Mouse (Mus musculus) stomach, postnatal 0 days (tissue): Measurements from ENCODE around the gene Nudt22. TPM values are rescaled to one million over a fixed set of nuclear protein-coding genes. Genes with fewer than 3 reads are reported as not detected.
A peak's percentile ranks its signal among the peaks of the same experiment; 100 is the strongest.

ENCODE experiments used
- ATAC-seq: fragments of 200-750 bp; cut with Nextera tagmentation; 2 replicates; pipeline ENCODE4 v1.8.0; 2017; ENCODE audit not compliant: low FRiP score, low TSS enrichment
- DNase-seq: peaks from one replicate; pipeline ENCODE4 v3.0.0-alpha.2; 2016; ENCODE audit warnings: low spot score
- H3K27ac ChIP-seq: fragments of 300-500 bp; sonication (generic); replicated peaks from 2 replicates; pipeline ENCODE4 v1.5.1; 2014; ENCODE audit warnings: mild to moderate bottlenecking, control low read depth
- H3K27me3 ChIP-seq: fragments of 300-500 bp; sonication (generic); 2 replicates; pipeline ENCODE4 v1.6.1; 2014; ENCODE audit warnings: low read length; ENCODE audit not compliant: control insufficient read depth, insufficient read depth
- H3K36me3 ChIP-seq: fragments of 300-500 bp; sonication (generic); 2 replicates; pipeline ENCODE4 v1.6.1; 2014; ENCODE audit warnings: low read length, mixed read lengths; ENCODE audit not compliant: control insufficient read depth, insufficient read depth
- H3K4me1 ChIP-seq: fragments of 300-500 bp; sonication (generic); replicated peaks from 2 replicates; pipeline ENCODE4 v1.6.1; 2014; ENCODE audit warnings: antibody characterized with exemption; ENCODE audit not compliant: control insufficient read depth, insufficient read depth
- H3K4me2 ChIP-seq: fragments of 300-500 bp; sonication (generic); replicated peaks from 2 replicates; pipeline ENCODE4 v1.6.1; 2014; ENCODE audit warnings: low read depth, mild to moderate bottlenecking, control low read depth, moderate library complexity
- H3K4me3 ChIP-seq: fragments of 300-500 bp; sonication (generic); 2 replicates; pipeline ENCODE4 v1.5.1; 2014; ENCODE audit warnings: low read depth, low read length, control low read depth
- H3K9ac ChIP-seq: fragments of 300-500 bp; sonication (generic); 2 replicates; pipeline ENCODE4 v1.6.1; 2014; ENCODE audit warnings: mild to moderate bottlenecking, low read length, control low read depth, mixed read lengths
- H3K9me3 ChIP-seq: fragments of 300-500 bp; sonication (generic); 2 replicates; pipeline ENCODE4 v1.6.1; 2016; ENCODE audit warnings: low read length; ENCODE audit not compliant: control insufficient read depth
- CTCF ChIP-seq: IDR thresholded peaks from 2 replicates; pipeline ENCODE4 v1.5.1; 2016; ENCODE audit warnings: antibody characterized with exemption, low read depth, mild to moderate bottlenecking, moderate library complexity
- EP300 ChIP-seq: optimal IDR thresholded peaks from 2 replicates; pipeline ENCODE3; 2016; ENCODE audit warnings: antibody characterized with exemption
- WGBS: fragments of 180-500 bp; shearing (Covaris S2); extraction: QIAGEN DNeasy Blood & Tissue Kit; methylation state at CpG from one replicate; pipeline ENCODE4 v1.1.7; 2014; 5-methylcytosine and 5-hydroxymethylcytosine counted together
- polyA plus RNA-seq: library from polyadenylated mRNA; unstranded; fragments of >200 nt; fragmentation: Nextera tagmentation; extraction: Ambion mirVana; gene quantifications from 2 replicates; pipeline ENCODE4 v1.2.1, GENCODE M21; 2015

The Nudt22 gene
- polyA plus RNA-seq, 1 experiment from 2014 or later = 21.1 TPM

- Histone ChIP-seq H3K4me1 (peaks cover 4% of the 10 kb centered on the region), H3K36me3 (peaks cover 6% of the 10 kb centered on the region), H3K9ac (peak within 1 kb of the TSS; percentile 69), H3K9me3 (no peaks in the 10 kb centered on the region), H3K27me3 (no peaks in the 10 kb centered on the region), H3K27ac (peak within 1 kb of the TSS; percentile 93), H3K4me3 (peak within 1 kb of the TSS; percentile 65), H3K4me2 (peak within 1 kb of the TSS; percentile 74)
- TF ChIP-seq CTCF (peak; percentile 57), EP300 (no peak)
- DNase-seq (peak; percentile 67), ATAC-seq (no peak)
- WGBS = under 1% methylated on average over 16 of the region's 16 CpGs
These were observed 20.1 kb downstream of the Nudt22 start, which contains the start of gene Plcb3 for GRCm38 (mm10) chr19:6975537-6976521. Gene Plcb3, minus strand, starts transcription at chr19:6976470.

GRCm38 (mm10) chr19:6974211-6975205 lies 21.4 kb downstream of the Nudt22 start, which contains the start of gene Ppp1r14b:
Gene Ppp1r14b, plus strand, starts transcription at chr19:6974968.
- H3K27me3 ChIP-seq = no peaks in the 10 kb centered on the region
- H3K36me3 ChIP-seq = peaks cover 6% of the 10 kb centered on the region
- H3K4me2 ChIP-seq = peak within 1 kb of the TSS; percentile 74
- H3K9me3 ChIP-seq = no peaks in the 10 kb centered on the region
- peak within 1 kb of the TSS; percentile 93 for H3K27ac ChIP-seq
- no peak for TF ChIP-seq EP300
- no peak for TF ChIP-seq CTCF
- H3K9ac ChIP-seq = peak within 1 kb of the TSS; percentile 69
- H3K4me1 ChIP-seq = peaks cover 13% of the 10 kb centered on the region
- WGBS = 1% methylated on average over 46 of the region's 84 CpGs
- DNase-seq (peak; percentile 92), ATAC-seq (peak; percentile 74)
- peak within 1 kb of the TSS; percentile 65 for H3K4me3 ChIP-seq

- Histone ChIP-seq H3K9ac (no peak overlapping the region), H3K4me1 (peaks cover 13% of the 10 kb centered on the region), H3K9me3 (no peaks in the 10 kb centered on the region), H3K27me3 (no peaks in the 10 kb centered on the region), H3K27ac (peak overlapping the region; percentile 93), H3K4me2 (peak overlapping the region; percentile 74), H3K36me3 (peaks cover 6% of the 10 kb centered on the region), H3K4me3 (peak overlapping the region; percentile 65)
- ATAC-seq = no peak
- 31% methylated on average over 12 of the region's 12 CpGs for WGBS
- TF ChIP-seq CTCF (no peak), EP300 (no peak)
- no peak for DNase-seq
These were observed 22.2 kb downstream of the Nudt22 start for GRCm38 (mm10) chr19:6973581-6974190.

- H3K9ac ChIP-seq = no peak overlapping the region
These were observed 23.5 kb downstream of the Nudt22 start for GRCm38 (mm10) chr19:6972247-6972917.

DNA sequence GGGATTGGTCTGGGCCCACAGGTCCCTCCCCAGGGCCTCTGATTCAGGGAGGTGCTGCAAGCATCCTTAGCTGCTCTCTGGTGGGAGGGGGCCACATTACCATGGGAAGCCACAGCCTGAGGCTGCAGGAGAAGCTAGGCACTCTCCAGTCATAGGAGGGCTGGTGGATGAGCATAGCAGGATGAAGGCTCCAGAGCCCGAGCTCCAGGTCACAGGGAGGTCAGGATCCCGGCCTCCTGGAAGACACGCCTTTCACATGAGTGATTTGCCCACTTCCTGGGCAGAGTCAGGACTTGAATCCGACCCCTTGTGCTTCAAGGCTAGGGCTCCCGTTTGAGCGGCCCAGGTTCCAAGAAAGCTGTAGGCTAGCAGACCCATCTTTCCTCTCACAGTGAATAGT lies 24.3 kb downstream of the Nudt22 start:
- Histone ChIP-seq H3K4me1 (peaks cover 10% of the 10 kb centered on the region), H3K27me3 (no peaks in the 10 kb centered on the region), H3K27ac (peak overlapping the region; percentile 56; the same call in 1 of the 2 replicates), H3K4me3 (no peak overlapping the region), H3K9ac (no peak overlapping the region), H3K36me3 (no peaks in the 10 kb centered on the region), H3K4me2 (no peak overlapping the region), H3K9me3 (no peaks in the 10 kb centered on the region)
- ATAC-seq (no peak), DNase-seq (no peak)
- 31% methylated on average over 6 of the region's 6 CpGs for WGBS
- TF ChIP-seq CTCF = no peak
- TF ChIP-seq EP300 = no peak

More at GRCm38 (mm10) chr19:6972247-6972917, 23.5 kb downstream of the Nudt22 start:
- Histone ChIP-seq H3K36me3 (no peaks in the 10 kb centered on the region), H3K4me2 (no peak overlapping the region), H3K4me1 (peaks cover 10% of the 10 kb centered on the region), H3K4me3 (no peak overlapping the region), H3K27ac (peak overlapping the region; percentile 56; the same call in 1 of the 2 replicates), H3K27me3 (no peaks in the 10 kb centered on the region), H3K9me3 (no peaks in the 10 kb centered on the region)
- WGBS = 76% methylated on average over 13 of the region's 13 CpGs
- DNase-seq (no peak), ATAC-seq (no peak)
- no peak for TF ChIP-seq CTCF
